Mouse (Mus musculus) neural tube, embryonic 11.5 days (tissue): Measurements from ENCODE around the gene Asgr2. TPM values are rescaled to one million over a fixed set of nuclear protein-coding genes. Genes with fewer than 3 reads are reported as not detected.
"Not testable (repeated sequence)": the region's sequence is repeated elsewhere in the genome, so short reads cannot be mapped to it uniquely, and the experiment has no call there.

Source experiments
- ATAC-seq: fragments of 200-750 bp; cut with Nextera tagmentation; 2 replicates; pipeline ENCODE4 v1.8.0; 2017; ENCODE audit warnings: moderate number of reproducible peaks, mild to moderate bottlenecking, moderate TSS enrichment, moderate library complexity; ENCODE audit not compliant: insufficient read depth, low FRiP score, low TSS enrichment
- DNase-seq: peaks from one replicate; pipeline ENCODE4 v3.0.0-alpha.2; 2015; ENCODE audit warnings: low spot score
- H3K27ac ChIP-seq: fragments of 300-500 bp; sonication (generic); 2 replicates; pipeline ENCODE4 v1.5.1; 2014; ENCODE audit warnings: low read depth, mild to moderate bottlenecking, low read length
- H3K27me3 ChIP-seq: fragments of 300-500 bp; sonication (generic); 2 replicates; pipeline ENCODE4 v1.6.1; 2014; ENCODE audit warnings: mild to moderate bottlenecking, low read length, mixed read lengths; ENCODE audit not compliant: control insufficient read depth, insufficient read depth
- H3K36me3 ChIP-seq: fragments of 300-500 bp; sonication (generic); 2 replicates; pipeline ENCODE4 v1.6.1; 2014; ENCODE audit warnings: mild to moderate bottlenecking, low read length, moderate library complexity, mixed read lengths; ENCODE audit not compliant: control insufficient read depth, insufficient read depth
- H3K4me1 ChIP-seq: fragments of 300-500 bp; sonication (generic); 2 replicates; pipeline ENCODE4 v1.6.1; 2014; ENCODE audit warnings: low read length, mixed read lengths; ENCODE audit not compliant: control insufficient read depth, insufficient read depth
- H3K4me2 ChIP-seq: fragments of 300-500 bp; sonication (generic); 2 replicates; pipeline ENCODE4 v1.6.1; 2014; ENCODE audit warnings: low read depth, mild to moderate bottlenecking, moderate library complexity
- H3K4me3 ChIP-seq: fragments of 300-500 bp; sonication (generic); 2 replicates; pipeline ENCODE4 v1.5.1; 2014; ENCODE audit warnings: low read depth, low read length
- H3K9ac ChIP-seq: fragments of 300-500 bp; sonication (generic); 2 replicates; pipeline ENCODE4 v1.6.1; 2014; ENCODE audit warnings: mild to moderate bottlenecking, low read length
- H3K9me3 ChIP-seq: fragments of 300-500 bp; sonication (generic); 2 replicates; pipeline ENCODE4 v1.6.1; 2016; ENCODE audit warnings: low read length; ENCODE audit not compliant: control insufficient read depth
- WGBS: fragments of 180-500 bp; shearing (Covaris S2); extraction: QIAGEN DNeasy Blood & Tissue Kit; methylation state at CpG from one replicate; pipeline ENCODE4 v1.1.7; 2014; 5-methylcytosine and 5-hydroxymethylcytosine counted together
- polyA plus RNA-seq: library from polyadenylated mRNA; unstranded; fragments of >200 nt; fragmentation: Nextera tagmentation; extraction: Ambion mirVana; gene quantifications from 2 replicates; pipeline ENCODE4 v1.2.1, GENCODE M21; 2014

Gene Asgr2
- polyA plus RNA-seq, 1 experiment from 2014 or later = 0.28 TPM

DNA sequence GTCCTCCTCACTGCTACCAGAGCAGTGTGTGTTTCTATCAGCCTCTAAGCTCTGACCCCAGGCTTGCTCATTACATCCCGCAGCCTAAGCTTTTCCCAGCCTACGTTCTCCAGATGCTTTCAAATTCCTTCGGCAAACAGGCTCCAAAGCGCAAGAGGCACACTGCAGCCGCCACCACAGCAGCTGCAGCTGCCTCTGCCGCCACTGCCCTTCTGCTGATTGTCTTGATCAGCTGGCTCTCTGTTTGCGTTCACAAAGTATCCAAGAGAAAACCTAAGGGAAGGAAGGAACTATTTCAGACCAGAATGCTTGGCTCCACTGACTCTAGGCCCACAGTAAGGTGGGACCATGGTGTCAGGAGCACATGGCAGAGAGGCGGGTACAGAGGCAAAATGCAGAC is 14.6 kb downstream of the Asgr2 start:
- ATAC-seq = no peak
- no peaks in the 10 kb centered on the region for H3K27me3 ChIP-seq
- WGBS = 76% methylated on average over 8 of the region's 8 CpGs
- no peaks in the 10 kb centered on the region for H3K36me3 ChIP-seq
- no peak overlapping the region for H3K4me3 ChIP-seq
- no peak overlapping the region for H3K27ac ChIP-seq
- H3K4me1 ChIP-seq = no peaks in the 10 kb centered on the region
- no peak overlapping the region for H3K9ac ChIP-seq
- DNase-seq = no peak
- no peaks in the 10 kb centered on the region for H3K9me3 ChIP-seq
- H3K4me2 ChIP-seq = no peak overlapping the region

DNA sequence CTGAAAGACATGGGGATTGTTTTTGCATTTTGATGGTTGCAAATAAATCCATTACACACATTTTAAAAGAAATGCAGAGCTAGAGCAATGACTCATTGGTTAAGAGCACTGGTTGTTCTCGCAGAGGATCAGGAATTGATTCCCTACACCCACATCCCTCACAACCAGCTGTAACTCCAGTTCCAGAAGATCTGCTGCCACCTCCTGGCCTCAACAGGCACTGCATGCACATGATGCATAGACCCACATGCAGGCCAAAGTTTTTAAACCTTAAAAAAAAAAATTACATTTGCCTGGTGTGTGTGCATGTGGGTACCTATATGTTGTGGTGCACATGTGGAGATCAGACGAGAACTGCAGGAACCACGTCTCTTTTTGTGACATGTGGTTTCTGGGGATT is 17.7 kb downstream of the Asgr2 start:
- WGBS = 80% methylated on average over 3 of the region's 3 CpGs
- no peaks in the 10 kb centered on the region for H3K9me3 ChIP-seq
- H3K9ac ChIP-seq = no peak overlapping the region
- no peaks in the 10 kb centered on the region for H3K27me3 ChIP-seq
- H3K4me1 ChIP-seq = no peaks in the 10 kb centered on the region
- H3K27ac ChIP-seq = no peak overlapping the region
- H3K36me3 ChIP-seq = no peaks in the 10 kb centered on the region
- H3K4me3 ChIP-seq = no peak overlapping the region
- no peak overlapping the region for H3K4me2 ChIP-seq
- DNase-seq (no peak), ATAC-seq (no peak)

DNA sequence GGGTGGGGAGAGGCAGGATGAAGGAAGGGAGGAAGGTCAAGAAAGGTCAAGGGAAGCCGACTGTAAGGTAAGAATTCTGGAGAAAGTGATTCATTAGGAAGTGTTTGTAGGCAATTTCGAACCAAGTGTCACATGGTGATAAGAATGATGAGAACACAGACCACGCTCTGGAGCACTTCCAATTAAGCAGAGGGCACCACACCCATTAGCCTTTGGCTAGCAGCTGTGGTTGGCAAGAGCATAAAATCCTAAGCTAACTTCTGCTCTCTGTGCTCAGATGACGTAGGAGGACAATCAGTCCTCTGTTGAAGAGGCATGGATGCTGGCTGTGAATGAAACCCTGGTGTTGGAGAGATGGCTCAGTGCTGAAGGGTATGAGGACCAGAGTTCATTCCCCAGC is 22.1 kb downstream of the Asgr2 start:
- no peak overlapping the region for H3K4me2 ChIP-seq
- no peaks in the 10 kb centered on the region for H3K4me1 ChIP-seq
- ATAC-seq (no peak), DNase-seq (no peak)
- no peaks in the 10 kb centered on the region for H3K27me3 ChIP-seq
- H3K36me3 ChIP-seq = no peaks in the 10 kb centered on the region
- H3K27ac ChIP-seq = no peak overlapping the region
- H3K4me3 ChIP-seq = no peak overlapping the region
- WGBS = 63% methylated on average over 4 of the region's 4 CpGs
- H3K9me3 ChIP-seq = no peaks in the 10 kb centered on the region
- H3K9ac ChIP-seq = no peak overlapping the region

DNA sequence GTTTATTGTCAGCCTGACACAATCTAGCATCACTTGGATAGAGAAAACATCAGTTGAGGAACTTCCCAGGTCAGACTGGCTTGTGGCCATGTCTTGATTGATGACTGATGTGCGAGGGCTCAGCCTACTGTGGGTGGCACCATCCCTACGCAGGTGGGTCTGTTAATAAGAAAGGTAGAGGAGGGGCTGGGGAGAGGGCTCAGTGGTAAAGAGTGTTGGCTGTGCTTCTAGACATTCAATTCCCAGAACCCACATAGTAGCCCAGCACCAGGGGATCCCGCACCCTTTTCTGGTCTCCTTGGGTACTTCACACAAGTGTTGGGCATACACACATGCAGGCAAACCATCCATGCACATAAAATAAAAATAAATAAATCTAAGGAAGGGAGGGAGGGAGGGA is 23.5 kb downstream of the Asgr2 start:
- H3K4me2 ChIP-seq = no peak overlapping the region

DNA sequence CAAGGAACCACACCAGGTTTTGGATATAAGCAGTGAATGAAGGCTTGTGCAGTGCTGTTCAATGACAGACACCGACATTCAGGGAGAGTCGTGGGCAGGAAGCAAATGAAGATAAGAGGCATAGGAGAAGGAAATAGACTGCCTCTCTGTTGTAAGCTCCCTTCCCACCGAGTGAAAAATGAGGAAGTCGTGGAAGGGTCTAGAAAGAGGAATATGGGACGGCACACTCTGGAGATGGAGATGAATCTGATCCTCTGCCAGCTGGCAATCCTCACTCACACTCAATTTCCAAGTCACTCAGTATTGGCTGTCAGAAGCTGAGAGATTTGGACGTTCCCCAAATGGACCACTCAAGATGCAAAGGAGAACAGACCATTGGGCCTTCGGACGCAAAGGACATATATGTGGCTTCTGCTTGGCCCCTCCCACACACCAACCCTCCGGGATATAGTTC is 37.5 kb downstream of the Asgr2 start, which contains the start of gene Mgl2:
Gene Mgl2 (plus strand): TSS at position 404 of the 454 bp plus-strand sequence.
- no peak within 1 kb of the TSS for H3K27ac ChIP-seq
- DNase-seq = no peak
- H3K36me3 ChIP-seq = no peaks in the 10 kb centered on the region
- no peaks in the 10 kb centered on the region for H3K4me1 ChIP-seq
- H3K9ac ChIP-seq = no peak within 1 kb of the TSS
- no peak for ATAC-seq
- 85% methylated on average over 9 of the region's 9 CpGs for WGBS
- no peak within 1 kb of the TSS for H3K4me3 ChIP-seq
- no peaks in the 10 kb centered on the region for H3K9me3 ChIP-seq
- H3K4me2 ChIP-seq = no peak within 1 kb of the TSS
- H3K27me3 ChIP-seq = no peaks in the 10 kb centered on the region

More for the DNA sequence above, 23.5 kb downstream of the Asgr2 start:
- Histone ChIP-seq H3K4me3 (no peak overlapping the region), H3K9ac (no peak overlapping the region), H3K9me3 (no peaks in the 10 kb centered on the region), H3K27ac (no peak overlapping the region), H3K27me3 (no peaks in the 10 kb centered on the region), H3K36me3 (no peaks in the 10 kb centered on the region), H3K4me1 (no peaks in the 10 kb centered on the region)
- DNase-seq (no peak), ATAC-seq (no peak)
- WGBS = 87% methylated on average over 3 of the region's 3 CpGs

DNA sequence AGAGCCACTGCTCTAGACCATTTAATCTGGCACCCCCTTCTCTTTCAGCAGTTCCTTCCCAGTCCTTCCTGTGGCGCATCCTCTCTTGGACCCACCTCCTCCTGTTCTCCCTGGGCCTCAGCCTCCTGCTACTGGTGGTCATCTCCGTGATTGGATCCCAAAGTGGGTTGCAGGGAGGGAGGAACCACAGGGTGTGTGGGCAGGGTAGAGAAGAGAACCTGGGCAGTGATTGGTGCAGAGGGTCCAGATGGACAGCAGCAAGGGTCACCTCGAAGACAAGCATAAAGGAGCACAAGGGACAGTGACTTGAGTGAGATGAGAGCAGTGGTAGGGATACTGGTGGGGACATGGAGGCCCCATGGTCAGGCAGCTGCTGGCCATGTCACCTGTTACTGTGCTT is 42.6 kb downstream of the Asgr2 start:
- not testable (repeated sequence) for H3K4me2 ChIP-seq, H3K27me3 ChIP-seq, H3K4me3 ChIP-seq, H3K9ac ChIP-seq, H3K36me3 ChIP-seq, DNase-seq, H3K27ac ChIP-seq, H3K9me3 ChIP-seq, H3K4me1 ChIP-seq, ATAC-seq
- WGBS = 76% methylated on average over 3 of the region's 3 CpGs

DNA sequence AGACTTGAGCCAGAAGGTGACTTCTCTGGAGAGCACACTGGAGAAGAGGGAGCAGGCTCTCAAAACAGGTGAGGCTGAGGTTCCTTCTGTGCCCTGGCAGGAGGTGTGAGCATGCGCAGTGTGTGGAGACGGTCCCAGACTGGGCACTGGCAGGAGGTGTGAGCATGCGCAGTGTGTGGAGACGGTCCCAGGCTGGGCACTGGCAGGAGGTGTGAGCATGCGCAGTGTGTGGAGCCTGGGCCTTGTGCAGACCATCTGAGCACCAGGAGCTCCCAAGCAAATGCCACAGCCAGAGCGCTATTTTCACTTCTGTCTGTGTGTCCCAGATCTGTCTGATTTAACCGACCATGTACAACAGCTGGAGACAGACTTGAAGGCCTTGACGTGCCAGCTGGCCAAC is 43.5 kb downstream of the Asgr2 start:
- not testable (repeated sequence) for H3K9ac ChIP-seq, H3K4me1 ChIP-seq, ATAC-seq, H3K27ac ChIP-seq, H3K36me3 ChIP-seq, H3K9me3 ChIP-seq, H3K4me2 ChIP-seq, H3K4me3 ChIP-seq, H3K27me3 ChIP-seq, DNase-seq
- 93% methylated on average over 8 of the region's 8 CpGs for WGBS

DNA sequence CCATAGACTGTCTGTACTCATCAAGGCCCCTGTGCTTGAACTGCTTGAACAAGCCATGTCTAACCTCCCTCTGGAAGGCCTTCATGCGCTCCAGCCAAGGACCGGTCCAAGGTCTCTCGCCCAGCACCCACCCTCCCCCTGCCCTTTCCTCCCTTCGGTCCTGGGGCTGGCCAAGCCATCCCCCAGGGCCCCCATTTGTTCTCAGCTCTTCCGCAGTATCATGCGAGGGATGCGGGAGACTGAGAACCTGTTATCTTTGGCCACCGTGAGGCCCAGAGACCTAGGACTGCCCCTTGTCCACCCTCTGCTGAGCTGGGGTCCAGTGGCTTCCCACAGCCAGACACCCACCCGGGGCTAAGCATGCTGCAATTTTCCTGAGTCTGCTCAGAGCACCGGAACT is 46.7 kb downstream of the Asgr2 start:
- DNase-seq (no peak), ATAC-seq (no peak)
- no peak overlapping the region for H3K4me2 ChIP-seq
- H3K36me3 ChIP-seq = no peaks in the 10 kb centered on the region
- no peak overlapping the region for H3K4me3 ChIP-seq
- no peak overlapping the region for H3K9ac ChIP-seq
- no peaks in the 10 kb centered on the region for H3K27me3 ChIP-seq
- no peaks in the 10 kb centered on the region for H3K4me1 ChIP-seq
- WGBS = 88% methylated on average over 10 of the region's 10 CpGs
- no peak overlapping the region for H3K27ac ChIP-seq
- H3K9me3 ChIP-seq = no peaks in the 10 kb centered on the region

DNA sequence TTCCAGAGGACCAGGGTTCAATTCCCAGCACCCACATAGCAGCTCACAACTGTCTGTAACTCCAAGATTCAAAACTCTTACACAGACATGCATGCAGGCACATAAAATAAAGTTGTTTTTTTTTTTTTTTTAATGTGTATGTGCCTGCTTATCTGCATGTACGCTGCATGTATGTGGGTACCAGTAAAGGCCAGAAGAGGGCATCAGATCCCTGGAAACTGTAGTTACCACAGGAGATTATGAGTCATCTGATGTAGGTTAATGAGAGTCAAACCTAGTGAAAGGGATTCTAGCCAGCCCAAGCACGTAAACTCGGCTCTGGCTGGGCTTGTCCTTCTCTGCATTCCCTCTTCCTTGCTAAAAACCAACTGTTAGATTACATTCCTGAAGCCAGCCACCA is 58.6 kb downstream of the Asgr2 start:
- WGBS = 67% methylated on average over 3 of the region's 3 CpGs
- Histone ChIP-seq H3K4me2 (no peak overlapping the region), H3K4me3 (no peak overlapping the region), H3K27me3 (no peaks in the 10 kb centered on the region), H3K36me3 (no peaks in the 10 kb centered on the region), H3K9ac (no peak overlapping the region), H3K9me3 (no peaks in the 10 kb centered on the region), H3K27ac (no peak overlapping the region), H3K4me1 (no peaks in the 10 kb centered on the region)
- ATAC-seq (no peak), DNase-seq (no peak)
